9 mouse cellular contexts compared by ENCODE assay signal in genomic region chr2:96337354-96337753, GRCm38 (mm10). TPM values are rescaled to one million over a fixed set of nuclear protein-coding genes. Genes with fewer than 3 reads are reported as not detected.
DNase-seq lines count a peak whose midpoint lies in the region; ATAC-seq and TF ChIP-seq lines count a peak whose summit lies in the region.
"Had no signal": no experiment of that assay in that cellular context is flagged by ENCODE, and none has a peak within 500 bp of the region (broad histone marks: within the 10 kb centered on the region; RNA-seq: fewer than 3 reads in every experiment).

No protein-coding gene starts in this region.

- no peak overlapping the region for H3K9ac ChIP-seq in embryonic facial prominence, embryonic 11.5 days (replicated peaks; ENCODE audit: low read length)
- H3K9ac ChIP-seq in midbrain, embryonic 14.5 days (replicated peaks; ENCODE audit: low read length): no peak overlapping the region
- H3K9ac ChIP-seq in heart, embryonic 11.5 days (ENCODE audit: low read depth, low read length): no peak overlapping the region

- H3K4me3 ChIP-seq in embryonic facial prominence, embryonic 11.5 days (ENCODE audit: low read depth, low read length): no peak overlapping the region
- no peak overlapping the region for H3K4me3 ChIP-seq in embryonic facial prominence, embryonic 10.5 days
- H3K4me3 ChIP-seq in cerebellum, adult 2 months (replicated peaks; ENCODE audit: insufficient read depth, low read depth, low read length): no peak overlapping the region
- H3K4me3 ChIP-seq in midbrain, embryonic 14.5 days (replicated peaks; ENCODE audit: low read depth, low read length): no peak overlapping the region
- H3K4me3 ChIP-seq in heart, embryonic 11.5 days (ENCODE audit: low read depth, low read length): no peak overlapping the region
- H3K4me3 ChIP-seq: megakaryocyte, embryonic 14.5 days had no signal

- H3K4me1 ChIP-seq in embryonic facial prominence, embryonic 11.5 days (ENCODE audit: control insufficient read depth, insufficient read depth, low read length): no peaks in the 10 kb centered on the region
- no peaks in the 10 kb centered on the region for H3K4me1 ChIP-seq in embryonic facial prominence, embryonic 10.5 days
- no peaks in the 10 kb centered on the region for H3K4me1 ChIP-seq in cerebellum, adult 2 months (ENCODE audit: control insufficient read depth, insufficient read depth, low read length)
- H3K4me1 ChIP-seq in midbrain, embryonic 14.5 days (ENCODE audit: control insufficient read depth, insufficient read depth, low read length): peaks cover 7% of the 10 kb centered on the region; the same call in 1 of the 2 replicates
- no peaks in the 10 kb centered on the region for H3K4me1 ChIP-seq in heart, embryonic 11.5 days (ENCODE audit: control insufficient read depth, insufficient read depth, low read length)
- H3K4me1 ChIP-seq: megakaryocyte, embryonic 14.5 days had no signal

- 60% methylated on average over 1 of the region's 1 CpGs for WGBS in embryonic facial prominence, embryonic 11.5 days
- WGBS in embryonic facial prominence, embryonic 10.5 days: 60% methylated on average over 1 of the region's 1 CpGs
- 73% methylated on average over 1 of the region's 1 CpGs for WGBS in cerebellum, adult 2 months
- WGBS in midbrain, embryonic 14.5 days: 51% methylated on average over 1 of the region's 1 CpGs
- 27% methylated on average over 1 of the region's 1 CpGs for WGBS in heart, embryonic 11.5 days (ENCODE audit: insufficient replicate concordance)

- no peak overlapping the region for H3K27ac ChIP-seq in embryonic facial prominence, embryonic 11.5 days (replicated peaks; ENCODE audit: low read depth, low read length)
- no peak overlapping the region for H3K27ac ChIP-seq in embryonic facial prominence, embryonic 10.5 days (replicated peaks)
- no peak overlapping the region for H3K27ac ChIP-seq in cerebellum, adult 2 months (ENCODE audit: insufficient read depth, low read length)
- H3K27ac ChIP-seq in midbrain, embryonic 14.5 days (replicated peaks; ENCODE audit: low read depth, low read length): no peak overlapping the region
- H3K27ac ChIP-seq in heart, embryonic 11.5 days (ENCODE audit: low read depth, low read length): no peak overlapping the region

- TF ChIP-seq POLR2A in cerebellum, adult 2 months (IDR thresholded peaks at IDR 0.05; ENCODE audit: borderline replicate concordance, insufficient read depth, low read length): no peak

- ATAC-seq in embryonic facial prominence, embryonic 11.5 days (replicated peaks; ENCODE audit: insufficient number of reproducible peaks, low FRiP score, low TSS enrichment, low read depth): no peak
- ATAC-seq in midbrain, embryonic 14.5 days (ENCODE audit: low FRiP score, low TSS enrichment): no peak
- ATAC-seq in heart, embryonic 11.5 days (replicated peaks; ENCODE audit: insufficient number of reproducible peaks, low FRiP score, low TSS enrichment): no peak

- DNase-seq in embryonic facial prominence, embryonic 11.5 days (ENCODE audit: low spot score): peak; percentile 13
- no peak for DNase-seq in embryonic facial prominence, embryonic 10.5 days (ENCODE audit: low spot score)
- peak; percentile 17 to 76 for DNase-seq in left cerebral cortex, postnatal 25 days (ENCODE audit: low spot score in 2 of 2)
- no peak for DNase-seq in left cerebral cortex, postnatal 4 days
- DNase-seq in cerebellum, adult 2 months: peak; percentile 19 to 64
- DNase-seq in midbrain, embryonic 14.5 days: peak; percentile 65
- DNase-seq in spleen, postnatal 14 days (ENCODE audit: low spot score in 2 of 2): no peak

- H3K9me3 ChIP-seq in embryonic facial prominence, embryonic 11.5 days (replicated peaks; ENCODE audit: control insufficient read depth, low read length): no peaks in the 10 kb centered on the region
- no peaks in the 10 kb centered on the region for H3K9me3 ChIP-seq in embryonic facial prominence, embryonic 10.5 days
- H3K9me3 ChIP-seq in midbrain, embryonic 14.5 days (ENCODE audit: control insufficient read depth, low read length): no peaks in the 10 kb centered on the region
- no peaks in the 10 kb centered on the region for H3K9me3 ChIP-seq in heart, embryonic 11.5 days (replicated peaks; ENCODE audit: control insufficient read depth, low read length)
- H3K9me3 ChIP-seq: megakaryocyte, embryonic 14.5 days had no signal

- no peak overlapping the region for H3K4me2 ChIP-seq in embryonic facial prominence, embryonic 11.5 days (ENCODE audit: low read depth, low read length)
- no peak overlapping the region for H3K4me2 ChIP-seq in midbrain, embryonic 14.5 days (ENCODE audit: low read length)
- no peak overlapping the region for H3K4me2 ChIP-seq in heart, embryonic 11.5 days

- H3K27me3 ChIP-seq in embryonic facial prominence, embryonic 11.5 days (ENCODE audit: control insufficient read depth, insufficient read depth, low read length): no peaks in the 10 kb centered on the region
- no peaks in the 10 kb centered on the region for H3K27me3 ChIP-seq in embryonic facial prominence, embryonic 10.5 days (replicated peaks; ENCODE audit: low read depth, poor library complexity, severe bottlenecking)
- H3K27me3 ChIP-seq in cerebellum, adult 2 months (ENCODE audit: control insufficient read depth, insufficient read depth, low read length): no peaks in the 10 kb centered on the region
- H3K27me3 ChIP-seq in midbrain, embryonic 14.5 days (ENCODE audit: control insufficient read depth, insufficient read depth, low read length): no peaks in the 10 kb centered on the region
- no peaks in the 10 kb centered on the region for H3K27me3 ChIP-seq in heart, embryonic 11.5 days (ENCODE audit: control insufficient read depth, insufficient read depth, low read length)
- H3K27me3 ChIP-seq: megakaryocyte, embryonic 14.5 days had no signal

- peak; percentile 63; the same call in 1 of the 2 replicates for TF ChIP-seq CTCF in cerebellum, adult 2 months (IDR thresholded peaks at IDR 0.05; ENCODE audit: borderline replicate concordance, insufficient read depth, low read depth, low read length)

- no peaks in the 10 kb centered on the region for H3K36me3 ChIP-seq in embryonic facial prominence, embryonic 11.5 days (replicated peaks; ENCODE audit: control insufficient read depth, insufficient read depth, low read depth, low read length)
- no peaks in the 10 kb centered on the region for H3K36me3 ChIP-seq in embryonic facial prominence, embryonic 10.5 days (replicated peaks)
- no peaks in the 10 kb centered on the region for H3K36me3 ChIP-seq in midbrain, embryonic 14.5 days (ENCODE audit: control insufficient read depth, insufficient read depth, low read length)
- no peaks in the 10 kb centered on the region for H3K36me3 ChIP-seq in heart, embryonic 11.5 days (ENCODE audit: control insufficient read depth, insufficient read depth, low read length)

- intact Hi-C loops in left cerebral cortex, postnatal 25 days (cut with DNase I): loop anchor here (5.0 to 10.0 kb wide), 2 partner anchors 245 to 1127 kb away; no protein-coding TSS in a partner anchor
- intact Hi-C loops in left cerebral cortex, postnatal 4 days (cut with DNase I): loop anchor here (10.0 kb wide), 2 partner anchors 247 to 1127 kb away; no protein-coding TSS in a partner anchor

RNA-seq across cellular contexts. Expression of gene Lrrc4c, which starts 19.4 kb away (rescaled TPM):
- 1.4 and 2.2 TPM in 2 replicates for polyA plus RNA-seq in embryonic facial prominence, embryonic 11.5 days (2014; fragmentation: Nextera tagmentation; extraction: Ambion mirVana)
- polyA plus RNA-seq in embryonic facial prominence, embryonic 10.5 days (2016; fragmentation: Nextera tagmentation; extraction: Ambion mirVana): 0.69 and 0.88 TPM in 2 replicates
- 100 to 1,000 TPM; 125 to 133 TPM for total RNA-seq in left cerebral cortex, postnatal 25 days (2021)
- 10 to 100 TPM; 88.7 to 91.0 TPM for total RNA-seq in left cerebral cortex, postnatal 4 days (2021)
- 18.4 and 19.9 TPM in 2 replicates for polyA plus RNA-seq in cerebellum, adult 2 months (2012; rRNA removed)
- polyA plus RNA-seq in midbrain, embryonic 14.5 days (2014; fragmentation: Nextera tagmentation; extraction: Ambion mirVana): 29.9 and 31.3 TPM in 2 replicates
- polyA plus RNA-seq in heart, embryonic 11.5 days (2014; fragmentation: Nextera tagmentation; extraction: Ambion mirVana): 0.19 and 0.38 TPM in 2 replicates

Comparison
In these comparisons a context has a peak if more than half of its experiments do, and no peak if none do; other contexts are left out.
1. DNase-seq: peak in embryonic facial prominence, embryonic 11.5 days (single experiment), left cerebral cortex, postnatal 25 days (2 of 2), cerebellum, adult 2 months (2 of 2) and midbrain, embryonic 14.5 days (single experiment); none in embryonic facial prominence, embryonic 10.5 days (single experiment), left cerebral cortex, postnatal 4 days (single experiment) and spleen, postnatal 14 days (0 of 2).